Mouse (Mus musculus): Measurements from ENCODE around the gene Pamr1. TPM values are rescaled to one million over a fixed set of nuclear protein-coding genes. Genes with fewer than 3 reads are reported as not detected.

Gene Pamr1
- total RNA-seq, 1 experiment from 2014 or later, result 0.58 TPM

Other genes with a start within 250 kb of the Pamr1 start
- gene Trim44, start 142.2 kb upstream of the Pamr1 start, total RNA-seq (2017), result 41.7 and 42.7 TPM in 2 replicates
- gene Fjx1, start 97.5 kb upstream of the Pamr1 start, total RNA-seq (2017), result not detected in 2 replicates
- 0.12 TPM in 1 of 2 replicates, not detected in the other for gene Slc1a2, start 108.6 kb downstream of the Pamr1 start, total RNA-seq (2017)

Data from neutrophil, adult 5-6 weeks (primary cell).